Mouse (Mus musculus) testis, adult 2 months (tissue): ENCODE measurements around the gene Pnrc1. TPM values are rescaled to one million over a fixed set of nuclear protein-coding genes. Genes with fewer than 3 reads are reported as not detected.

Experiments
- H3K27ac ChIP-seq: fragments of 200-500 bp; 2 replicates; pipeline ENCODE4 v1.5.1; 2012; ENCODE audit warnings: low read depth, low read length; ENCODE audit not compliant: control insufficient read depth, insufficient read depth
- H3K27me3 ChIP-seq: fragments of 200-500 bp; 2 replicates; pipeline ENCODE4 v1.6.1; 2012; ENCODE audit warnings: mild to moderate bottlenecking, low read length, moderate library complexity; ENCODE audit not compliant: control insufficient read depth, insufficient read depth
- H3K36me3 ChIP-seq: fragments of 200-500 bp; 2 replicates; pipeline ENCODE4 v1.6.1; 2012; ENCODE audit warnings: mild to moderate bottlenecking, low read length; ENCODE audit not compliant: control insufficient read depth, insufficient read depth
- H3K4me1 ChIP-seq: fragments of 200-500 bp; 2 replicates; pipeline ENCODE4 v1.6.1; 2012; ENCODE audit warnings: low read length; ENCODE audit not compliant: control insufficient read depth, insufficient read depth
- H3K4me3 ChIP-seq: fragments of 200-500 bp; 2 replicates; pipeline ENCODE4 v1.5.1; 2012; ENCODE audit warnings: low read depth, mild to moderate bottlenecking, low read length, moderate library complexity, mixed read lengths; ENCODE audit not compliant: control insufficient read depth
- CTCF ChIP-seq: fragments of 200-500 bp; IDR thresholded peaks from 2 replicates; pipeline ENCODE4 v1.5.1; 2012; ENCODE audit warnings: low read depth, mild to moderate bottlenecking, inconsistent platforms, low read length, moderate library complexity; ENCODE audit not compliant: control insufficient read depth, insufficient read depth, insufficient replicate concordance
- POLR2A ChIP-seq: fragments of 200-500 bp; IDR thresholded peaks from 2 replicates; pipeline ENCODE4 v1.6.1; 2012; ENCODE audit warnings: low read depth, mild to moderate bottlenecking, inconsistent platforms, low read length, moderate library complexity; ENCODE audit not compliant: control insufficient read depth
- polyA plus RNA-seq: library from polyadenylated mRNA; depleted of rRNA; stranded (reverse); fragments of >200 nt; gene quantifications from 2 replicates; pipeline ENCODE4 v1.2.3, GENCODE M21; 2012

Gene Pnrc1
- polyA plus RNA-seq, 1 experiment = 16.5 TPM

DNA sequence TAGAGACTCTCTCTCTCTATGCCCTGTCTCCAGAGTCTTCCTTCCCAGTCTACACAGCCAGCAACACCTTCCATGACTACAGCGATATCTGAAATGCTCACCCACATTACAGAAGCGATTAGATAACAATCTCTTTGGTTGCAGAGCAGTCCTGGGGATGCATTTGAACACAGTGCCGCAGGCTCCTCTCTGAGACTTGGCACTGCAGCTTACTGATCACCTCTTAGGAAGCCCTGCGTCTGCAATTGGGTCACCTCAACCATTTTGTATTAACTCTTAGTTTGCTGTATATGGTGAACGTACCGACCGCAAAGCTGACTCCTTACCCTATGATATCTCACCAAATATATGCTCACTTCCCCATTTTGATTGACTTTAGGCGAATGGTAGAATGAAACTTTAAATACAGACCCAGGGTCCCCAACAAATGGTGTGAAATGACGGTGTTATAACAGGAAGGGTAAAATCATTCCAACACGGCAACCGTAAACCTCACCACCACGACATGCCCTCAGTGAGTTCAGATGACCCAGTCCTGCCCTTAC is 785 bp downstream of the Pnrc1 start:
- Histone ChIP-seq H3K4me3 (no peak overlapping the region), H3K4me1 (no peaks in the 10 kb centered on the region), H3K36me3 (no peaks in the 10 kb centered on the region), H3K27me3 (no peaks in the 10 kb centered on the region), H3K27ac (no peak overlapping the region)
- no peak for TF ChIP-seq CTCF
- TF ChIP-seq POLR2A = no peak

DNA sequence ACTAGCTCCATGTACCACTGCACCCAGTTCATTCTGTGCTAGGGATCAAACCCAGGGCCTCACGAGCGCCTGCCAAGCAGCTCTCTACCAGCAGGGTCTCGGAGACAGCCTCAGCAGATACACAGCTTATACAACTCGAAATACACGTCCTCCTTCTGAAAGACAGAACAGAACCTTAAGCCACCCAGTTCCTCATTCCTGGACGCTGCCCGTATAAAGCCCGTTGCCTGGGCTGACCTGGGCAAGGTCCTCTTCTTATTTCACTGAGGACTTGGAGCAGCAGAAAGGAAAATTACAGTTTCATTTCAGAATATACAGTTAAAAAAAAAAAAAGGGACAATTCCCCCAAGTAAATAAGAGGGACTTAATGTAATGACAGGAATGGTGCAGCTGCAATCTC is 4.5 kb downstream of the Pnrc1 start:
- Histone ChIP-seq H3K4me3 (no peak overlapping the region), H3K36me3 (no peaks in the 10 kb centered on the region)
- TF ChIP-seq CTCF = no peak
- no peak for TF ChIP-seq POLR2A

DNA sequence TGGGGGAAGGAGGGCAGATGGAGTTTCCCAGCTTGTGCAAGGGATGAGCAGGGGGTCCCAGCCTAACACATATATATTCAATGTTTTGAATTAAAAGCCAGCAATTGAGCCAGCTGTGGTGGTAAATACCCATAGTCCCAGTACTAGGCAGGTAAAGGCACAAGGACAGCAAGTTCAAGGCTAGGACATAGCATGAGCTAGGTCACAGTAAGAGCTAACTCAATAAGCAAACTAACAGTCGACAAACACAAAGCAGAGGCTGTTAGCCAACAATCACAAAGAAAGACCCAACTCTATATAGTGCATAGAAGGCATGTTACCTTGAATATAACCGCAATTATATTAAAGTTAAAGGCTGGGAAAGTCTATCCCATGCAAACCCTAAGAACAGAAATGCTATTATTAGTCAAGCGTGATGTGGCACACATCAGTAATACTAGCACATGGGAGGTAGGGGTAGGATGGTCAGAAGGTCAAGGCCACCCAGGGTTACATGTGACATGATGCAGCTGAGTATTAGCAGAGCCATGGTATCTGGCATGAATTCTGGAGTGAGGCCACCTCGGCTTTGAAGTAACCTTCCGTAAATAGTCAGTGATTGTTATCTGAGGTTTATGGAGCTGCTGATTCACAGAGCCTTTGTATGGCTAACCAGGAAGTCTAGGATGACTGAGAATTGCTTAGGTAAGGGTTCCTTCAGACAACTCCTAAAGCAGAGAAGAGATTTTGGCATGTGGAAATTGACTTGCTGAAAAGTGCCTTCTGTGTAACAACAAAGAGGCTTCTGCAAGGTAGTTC is 5.7 kb downstream of the Pnrc1 start:
- TF ChIP-seq CTCF = no peak
- TF ChIP-seq POLR2A = no peak
- H3K4me3 ChIP-seq = no peak overlapping the region

More for the DNA sequence above, 4.5 kb downstream of the Pnrc1 start:
- Histone ChIP-seq H3K27me3 (no peaks in the 10 kb centered on the region), H3K27ac (no peak overlapping the region), H3K4me1 (no peaks in the 10 kb centered on the region)

DNA sequence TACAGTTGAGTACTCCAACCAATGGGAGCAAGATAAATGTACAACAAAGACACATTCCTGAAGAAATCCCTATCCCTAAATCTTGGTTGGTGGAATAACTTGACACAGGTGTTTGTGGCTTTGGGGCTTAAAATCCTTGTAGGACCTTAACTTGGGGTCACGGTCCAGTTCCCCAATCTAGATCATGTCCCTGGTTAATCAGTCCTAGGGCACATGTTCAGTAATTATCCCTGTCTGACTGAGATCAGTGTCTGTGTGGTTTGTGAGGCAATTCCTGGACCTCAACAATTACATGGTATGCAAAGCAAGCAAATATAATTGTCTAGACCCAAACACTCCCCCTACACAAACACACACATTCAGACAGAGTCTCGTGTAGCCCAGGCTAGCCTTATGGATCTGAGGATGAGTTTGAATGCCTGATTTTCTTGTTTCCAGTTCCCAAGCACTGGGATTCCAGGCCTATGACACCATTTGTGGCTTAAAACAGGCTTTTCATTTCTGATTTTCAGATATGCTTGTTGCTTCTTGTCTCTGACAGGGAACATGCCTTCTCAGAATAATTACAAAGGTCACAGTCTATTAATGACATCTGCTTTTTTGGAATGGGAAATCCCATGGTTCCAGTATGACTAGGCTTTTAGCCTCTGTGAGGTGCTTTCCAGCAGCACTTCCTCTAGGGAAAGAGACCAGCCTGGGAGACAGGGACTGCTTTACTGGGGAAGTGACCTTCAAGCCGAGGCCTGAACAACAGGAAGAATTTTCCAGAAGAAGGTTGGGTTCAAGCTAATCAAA is 7.9 kb downstream of the Pnrc1 start:
- no peak for TF ChIP-seq CTCF
- TF ChIP-seq POLR2A = no peak
- Histone ChIP-seq H3K4me3 (no peak overlapping the region), H3K36me3 (no peaks in the 10 kb centered on the region), H3K27ac (no peak overlapping the region), H3K4me1 (no peaks in the 10 kb centered on the region), H3K27me3 (no peaks in the 10 kb centered on the region)

More for the DNA sequence above, 5.7 kb downstream of the Pnrc1 start:
- H3K27me3 ChIP-seq = no peaks in the 10 kb centered on the region
- H3K4me1 ChIP-seq = no peaks in the 10 kb centered on the region
- no peaks in the 10 kb centered on the region for H3K36me3 ChIP-seq
- H3K27ac ChIP-seq = no peak overlapping the region

DNA sequence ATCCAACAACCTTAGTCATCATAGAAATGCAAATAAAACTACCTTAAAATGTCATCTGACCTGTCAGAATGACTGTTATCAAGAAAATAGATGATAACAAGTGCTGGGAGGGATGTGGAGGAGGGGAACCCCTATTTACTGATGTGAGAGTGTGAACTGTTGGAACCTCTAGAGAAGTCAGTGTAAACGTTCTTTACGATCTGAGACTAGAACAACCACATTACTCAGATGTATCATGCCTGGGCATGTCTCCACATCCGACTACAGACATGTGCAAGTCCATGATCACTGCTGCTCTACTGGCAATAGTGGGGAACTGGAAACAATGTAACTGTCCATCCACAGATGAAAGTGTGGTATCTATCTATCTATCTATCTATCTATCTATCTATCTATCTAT is 16.5 kb downstream of the Pnrc1 start:
- TF ChIP-seq CTCF (no peak), POLR2A (no peak)
- Histone ChIP-seq H3K36me3 (no peaks in the 10 kb centered on the region), H3K27me3 (no peaks in the 10 kb centered on the region), H3K27ac (no peak overlapping the region), H3K4me1 (no peaks in the 10 kb centered on the region), H3K4me3 (no peak overlapping the region)

DNA sequence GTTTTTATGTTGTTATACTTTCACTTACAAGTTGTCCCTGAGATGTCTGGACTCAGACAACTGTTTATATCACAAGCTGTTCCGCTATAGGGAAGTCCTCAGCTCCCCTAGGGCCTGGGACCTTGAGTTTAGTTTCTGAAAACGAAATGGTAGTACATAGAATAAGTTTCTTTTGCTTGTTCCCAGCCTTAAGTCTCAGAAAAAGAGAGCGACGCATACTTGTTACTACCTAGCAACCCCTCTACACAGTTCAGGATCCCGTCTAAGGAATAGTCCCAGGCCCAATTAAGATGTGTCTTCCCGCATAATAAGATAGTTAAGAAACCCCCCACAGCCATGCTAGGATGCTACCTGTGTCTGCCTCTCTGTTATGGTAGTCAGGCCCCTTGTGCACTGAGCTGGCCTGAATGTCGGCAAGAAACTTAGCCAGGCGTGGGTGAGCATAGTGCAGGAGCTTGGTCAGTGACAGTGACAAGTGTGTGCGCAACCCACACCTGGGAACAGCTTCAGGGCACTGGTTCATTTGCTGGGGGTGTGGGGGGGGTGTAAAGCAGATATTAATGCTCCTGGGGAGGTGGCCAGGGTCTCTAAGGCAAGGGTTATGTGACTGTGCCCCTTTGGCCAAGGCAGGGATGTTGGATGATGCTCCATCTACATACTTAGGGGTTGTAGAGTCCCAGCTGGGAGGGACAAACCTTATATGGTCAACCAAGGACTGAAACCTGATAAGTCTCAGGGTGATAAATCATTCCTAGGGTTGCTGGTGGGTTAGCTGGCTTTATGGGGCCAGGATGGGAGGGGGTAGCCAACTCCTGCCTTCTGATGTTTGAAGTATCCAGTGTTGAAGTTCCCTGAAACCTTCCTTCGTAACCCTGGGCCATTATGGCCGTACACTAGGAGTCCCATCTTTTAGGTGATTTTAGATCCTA is 19.3 kb downstream of the Pnrc1 start:
- no peak overlapping the region for H3K27ac ChIP-seq
- H3K4me1 ChIP-seq = no peaks in the 10 kb centered on the region
- no peaks in the 10 kb centered on the region for H3K36me3 ChIP-seq
- H3K4me3 ChIP-seq = no peak overlapping the region
- H3K27me3 ChIP-seq = no peaks in the 10 kb centered on the region
- TF ChIP-seq POLR2A = no peak
- no peak for TF ChIP-seq CTCF
